Mouse (Mus musculus) liver, embryonic 11.5 days (tissue): ENCODE measurements around the gene Smtnl1. TPM values are rescaled to one million over a fixed set of nuclear protein-coding genes. Genes with fewer than 3 reads are reported as not detected.
"Not testable (repeated sequence)": the region's sequence is repeated elsewhere in the genome, so short reads cannot be mapped to it uniquely, and the experiment has no call there.

ENCODE experiments used
- ATAC-seq: fragments of 200-750 bp; cut with Nextera tagmentation; replicated peaks from 2 replicates; pipeline ENCODE4 v1.8.0; 2017; ENCODE audit warnings: moderate number of reproducible peaks, mild to moderate bottlenecking, moderate TSS enrichment, moderate library complexity; ENCODE audit not compliant: low FRiP score
- DNase-seq: peaks from one replicate; pipeline ENCODE4 v3.0.0-alpha.2; 2017; ENCODE audit warnings: low spot score
- H3K27ac ChIP-seq: fragments of 300-500 bp; sonication (generic); 2 replicates; pipeline ENCODE4 v1.5.1; 2014; ENCODE audit warnings: mild to moderate bottlenecking, low read depth, low read length, control low read depth
- H3K27me3 ChIP-seq: fragments of 300-500 bp; sonication (generic); replicated peaks from 2 replicates; pipeline ENCODE4 v1.6.1; 2014; ENCODE audit warnings: low read length, mixed read lengths; ENCODE audit not compliant: control insufficient read depth, insufficient read depth
- H3K36me3 ChIP-seq: fragments of 300-500 bp; sonication (generic); 2 replicates; pipeline ENCODE4 v1.6.1; 2014; ENCODE audit warnings: mild to moderate bottlenecking, low read length, moderate library complexity, mixed read lengths; ENCODE audit not compliant: control insufficient read depth, insufficient read depth
- H3K4me1 ChIP-seq: fragments of 300-500 bp; sonication (generic); replicated peaks from 2 replicates; pipeline ENCODE4 v1.6.1; 2014; ENCODE audit warnings: low read length, mixed read lengths; ENCODE audit not compliant: control insufficient read depth, insufficient read depth
- H3K4me2 ChIP-seq: fragments of 300-500 bp; sonication (generic); 2 replicates; pipeline ENCODE4 v1.6.1; 2014; ENCODE audit warnings: mild to moderate bottlenecking, control low read depth, moderate library complexity
- H3K4me3 ChIP-seq: fragments of 300-500 bp; sonication (generic); 2 replicates; pipeline ENCODE4 v1.5.1; 2014; ENCODE audit warnings: low read depth, low read length, control low read depth
- H3K9ac ChIP-seq: fragments of 300-500 bp; sonication (generic); 2 replicates; pipeline ENCODE4 v1.6.1; 2014; ENCODE audit warnings: low read depth, low read length, control low read depth
- H3K9me3 ChIP-seq: fragments of 300-500 bp; sonication (generic); 2 replicates; pipeline ENCODE4 v1.6.1; 2016; ENCODE audit warnings: low read length, inconsistent platforms, mixed read lengths; ENCODE audit not compliant: control insufficient read depth
- WGBS: fragments of 180-500 bp; shearing (Covaris S2); extraction: QIAGEN DNeasy Blood & Tissue Kit; methylation state at CpG from one replicate; pipeline ENCODE4 v1.1.7; 2014; 5-methylcytosine and 5-hydroxymethylcytosine counted together
- polyA plus RNA-seq: library from polyadenylated mRNA; unstranded; fragments of >200 nt; fragmentation: Nextera tagmentation; extraction: Ambion mirVana; gene quantifications from 2 replicates; pipeline ENCODE4 v1.2.1, GENCODE M21; 2014

The Smtnl1 gene
- polyA plus RNA-seq, 1 experiment from 2014 or later, result 0.25 TPM

DNA sequence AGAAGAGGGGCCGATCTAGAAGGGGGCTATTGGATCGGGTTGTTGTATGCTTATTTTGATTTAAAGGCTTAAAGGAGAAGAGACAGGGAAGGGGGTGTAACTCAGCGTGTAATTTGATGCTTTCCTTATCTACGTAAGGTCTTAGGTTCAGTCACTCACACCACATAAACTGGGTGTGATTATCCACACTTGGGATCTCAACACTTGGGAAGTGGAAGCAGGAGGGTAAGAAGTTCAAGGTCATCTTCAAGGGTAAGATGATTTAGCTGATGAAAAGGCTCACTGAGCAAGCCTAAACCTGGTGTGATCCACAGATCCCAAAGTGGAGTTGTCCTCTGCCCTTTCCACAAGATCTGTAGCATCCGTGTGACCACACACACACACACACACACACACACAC lies 15.9 kb downstream of the Smtnl1 start:
- peaks cover 6% of the 10 kb centered on the region for H3K36me3 ChIP-seq
- H3K9ac ChIP-seq, result no peak overlapping the region
- H3K4me1 ChIP-seq, result peaks cover 10% of the 10 kb centered on the region
- H3K9me3 ChIP-seq, result no peaks in the 10 kb centered on the region
- no peak overlapping the region for H3K4me3 ChIP-seq
- no peak overlapping the region for H3K27ac ChIP-seq
- no peak overlapping the region for H3K4me2 ChIP-seq
- DNase-seq (no peak), ATAC-seq (no peak)
- WGBS, result 65% methylated on average over 5 of the region's 5 CpGs
- no peaks in the 10 kb centered on the region for H3K27me3 ChIP-seq

GRCm38 (mm10) chr2:84803963-84804362 lies 18.5 kb downstream of the Smtnl1 start:
- no peak overlapping the region for H3K27ac ChIP-seq
- H3K9me3 ChIP-seq, result no peaks in the 10 kb centered on the region
- DNase-seq (no peak), ATAC-seq (no peak)
- H3K4me1 ChIP-seq, result peaks cover 4% of the 10 kb centered on the region; the same call in 1 of the 2 replicates
- 87% methylated on average over 7 of the region's 7 CpGs for WGBS
- no peak overlapping the region for H3K4me2 ChIP-seq
- peaks cover 3% of the 10 kb centered on the region; the same call in 1 of the 2 replicates for H3K36me3 ChIP-seq
- H3K27me3 ChIP-seq, result no peaks in the 10 kb centered on the region
- no peak overlapping the region for H3K9ac ChIP-seq
- no peak overlapping the region for H3K4me3 ChIP-seq

DNA sequence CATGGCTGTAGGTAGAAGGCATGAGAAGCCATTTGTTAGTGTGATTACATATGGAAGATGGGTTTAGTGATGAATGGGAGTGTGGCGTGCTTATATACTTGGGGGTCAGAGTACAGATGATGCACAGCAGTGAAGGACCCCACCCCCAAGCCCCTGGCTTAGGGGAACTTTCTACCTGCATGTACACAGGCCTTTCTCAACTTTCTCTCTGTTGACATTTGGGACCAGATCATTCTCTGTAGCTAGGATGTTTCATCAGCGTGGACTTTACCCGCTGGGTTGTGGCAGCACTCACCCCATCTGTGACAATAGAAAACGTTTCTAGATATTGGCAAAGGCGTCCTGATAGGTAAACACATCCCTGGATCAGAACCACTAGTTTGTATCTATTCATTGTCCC lies 21.2 kb downstream of the Smtnl1 start:
- not testable (repeated sequence) for H3K27ac ChIP-seq

GRCm38 (mm10) chr2:84800304-84800703 lies 22.1 kb downstream of the Smtnl1 start:
- no peak for ATAC-seq
- peaks cover 13% of the 10 kb centered on the region; the same call in 1 of the 2 replicates for H3K4me1 ChIP-seq
- 52% methylated on average over 4 of the region's 4 CpGs for WGBS

More for the DNA sequence above, 21.2 kb downstream of the Smtnl1 start:
- not testable (repeated sequence) for H3K4me2 ChIP-seq, DNase-seq, H3K36me3 ChIP-seq, H3K9ac ChIP-seq, H3K9me3 ChIP-seq, H3K4me3 ChIP-seq, H3K27me3 ChIP-seq, ATAC-seq
- H3K4me1 ChIP-seq, result peaks cover 13% of the 10 kb centered on the region; the same call in 1 of the 2 replicates
- 79% methylated on average over 5 of the region's 5 CpGs for WGBS

DNA sequence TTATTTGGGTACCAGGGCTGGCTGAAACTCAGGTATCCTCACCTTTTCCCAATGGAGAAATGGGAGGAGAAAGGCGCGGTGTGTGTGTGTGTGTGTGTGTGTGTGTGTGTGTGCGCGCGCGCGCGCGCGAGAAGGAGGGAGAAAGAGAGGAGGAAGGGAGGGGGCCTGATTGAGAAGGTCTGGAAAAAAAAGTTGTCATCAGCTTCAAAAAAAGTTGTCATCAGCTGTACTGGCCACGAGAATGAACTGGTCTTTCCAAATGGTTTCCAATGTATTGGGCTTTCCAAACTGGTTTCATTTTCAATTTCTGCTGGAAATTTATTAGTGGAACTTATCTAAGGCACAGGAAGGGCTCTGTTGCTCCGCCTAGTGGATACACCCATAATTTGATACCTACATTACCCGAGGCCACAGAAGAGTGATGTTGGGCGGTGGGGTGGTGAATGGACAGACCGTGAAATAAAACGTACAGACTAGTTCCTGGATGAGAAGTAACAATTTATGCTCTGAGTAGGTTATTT lies 23.4 kb downstream of the Smtnl1 start:
- H3K27me3 ChIP-seq, result no peaks in the 10 kb centered on the region
- ATAC-seq (peak; percentile 61), DNase-seq (peak; percentile 53)
- H3K9ac ChIP-seq, result peak overlapping the region; percentile 75
- peak overlapping the region; percentile 93 for H3K4me2 ChIP-seq
- no peaks in the 10 kb centered on the region for H3K36me3 ChIP-seq
- peak overlapping the region; percentile 77 for H3K4me3 ChIP-seq
- H3K4me1 ChIP-seq, result peaks cover 13% of the 10 kb centered on the region; the same call in 1 of the 2 replicates
- H3K27ac ChIP-seq, result peak overlapping the region; percentile 84
- H3K9me3 ChIP-seq, result peaks cover 3% of the 10 kb centered on the region; the same call in 1 of the 2 replicates
- WGBS, result under 1% methylated on average over 16 of the region's 16 CpGs

More at GRCm38 (mm10) chr2:84800304-84800703, 22.1 kb downstream of the Smtnl1 start:
- peak overlapping the region; percentile 77 for H3K4me3 ChIP-seq
- peaks cover 3% of the 10 kb centered on the region; the same call in 1 of the 2 replicates for H3K36me3 ChIP-seq
- H3K9me3 ChIP-seq, result peaks cover 3% of the 10 kb centered on the region; the same call in 1 of the 2 replicates
- peak overlapping the region; percentile 93 for H3K4me2 ChIP-seq
- H3K27ac ChIP-seq, result no peak overlapping the region
- H3K27me3 ChIP-seq, result no peaks in the 10 kb centered on the region
- H3K9ac ChIP-seq, result 0 out of 2 replicates have a peak overlapping the region, but pooled peaks have one; percentile 31
- DNase-seq, result no peak

- Histone ChIP-seq H3K36me3 (no peaks in the 10 kb centered on the region), H3K9ac (peak within 1 kb of the TSS; percentile 75), H3K27me3 (no peaks in the 10 kb centered on the region), H3K4me1 (peaks cover 15% of the 10 kb centered on the region; the same call in 1 of the 2 replicates), H3K4me2 (peak within 1 kb of the TSS; percentile 93), H3K27ac (peak within 1 kb of the TSS; percentile 84), H3K4me3 (peak within 1 kb of the TSS; percentile 77), H3K9me3 (peaks cover 3% of the 10 kb centered on the region; the same call in 1 of the 2 replicates)
- under 1% methylated on average over 21 of the region's 21 CpGs for WGBS
- peak; percentile 81 for DNase-seq
- peak; percentile 92 for ATAC-seq
These were observed 23.9 kb downstream of the Smtnl1 start, which contains the start of gene Ube2l6 for GRCm38 (mm10) chr2:84798493-84798921. Gene Ube2l6 (plus strand): TSS chr2:84798828.

GRCm38 (mm10) chr2:84797833-84798492 lies 24.5 kb downstream of the Smtnl1 start:
- Histone ChIP-seq H3K4me1 (peaks cover 18% of the 10 kb centered on the region), H3K27ac (peak overlapping the region; percentile 84), H3K4me3 (peak overlapping the region; percentile 77), H3K36me3 (no peaks in the 10 kb centered on the region), H3K9me3 (peaks cover 3% of the 10 kb centered on the region; the same call in 1 of the 2 replicates), H3K9ac (peak overlapping the region; percentile 75), H3K4me2 (peak overlapping the region; percentile 93), H3K27me3 (no peaks in the 10 kb centered on the region)
- DNase-seq (peak; percentile 69), ATAC-seq (peak; percentile 58)
- WGBS, result 10% methylated on average over 13 of the region's 13 CpGs

DNA sequence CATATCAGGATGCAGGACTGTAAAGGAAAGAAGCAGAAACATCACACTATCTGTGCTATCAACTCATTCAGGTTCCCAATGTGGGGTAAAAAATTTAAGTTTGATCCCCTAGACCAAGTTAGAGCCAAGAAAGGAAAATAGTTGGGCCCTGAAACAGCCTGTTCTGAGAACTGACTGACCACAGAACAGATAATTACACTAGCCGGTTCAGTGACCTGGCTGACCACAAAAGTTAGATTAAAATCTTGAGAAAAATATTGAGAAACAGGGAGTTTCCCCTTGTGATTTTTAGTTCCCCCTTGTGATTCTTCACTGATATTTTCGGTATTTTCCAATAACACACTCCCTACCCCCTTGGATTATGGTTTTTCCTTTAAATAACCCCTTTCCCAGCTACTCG lies 28.6 kb downstream of the Smtnl1 start:
- peaks cover 14% of the 10 kb centered on the region for H3K4me1 ChIP-seq
- no peak overlapping the region for H3K4me2 ChIP-seq
- peaks cover 3% of the 10 kb centered on the region; the same call in 1 of the 2 replicates for H3K9me3 ChIP-seq
- peaks cover 3% of the 10 kb centered on the region; the same call in 1 of the 2 replicates for H3K27me3 ChIP-seq
- no peak overlapping the region for H3K4me3 ChIP-seq
- no peak for ATAC-seq
- no peaks in the 10 kb centered on the region for H3K36me3 ChIP-seq
- H3K9ac ChIP-seq, result no peak overlapping the region
- WGBS, result 55% methylated on average over 3 of the region's 3 CpGs
- no peak for DNase-seq
- no peak overlapping the region for H3K27ac ChIP-seq
